Mouse (Mus musculus) ovary, adult 18-20 months (tissue): Measurements from ENCODE around the gene Thumpd3.
A peak's percentile ranks its signal among the peaks of the same experiment; 100 is the strongest.

ENCODE experiments used
- DNase-seq: peaks from one replicate; pipeline ENCODE4 v3.0.0; 2022; ENCODE audit warnings: low spot score, mixed read lengths

The Thumpd3 gene

DNA sequence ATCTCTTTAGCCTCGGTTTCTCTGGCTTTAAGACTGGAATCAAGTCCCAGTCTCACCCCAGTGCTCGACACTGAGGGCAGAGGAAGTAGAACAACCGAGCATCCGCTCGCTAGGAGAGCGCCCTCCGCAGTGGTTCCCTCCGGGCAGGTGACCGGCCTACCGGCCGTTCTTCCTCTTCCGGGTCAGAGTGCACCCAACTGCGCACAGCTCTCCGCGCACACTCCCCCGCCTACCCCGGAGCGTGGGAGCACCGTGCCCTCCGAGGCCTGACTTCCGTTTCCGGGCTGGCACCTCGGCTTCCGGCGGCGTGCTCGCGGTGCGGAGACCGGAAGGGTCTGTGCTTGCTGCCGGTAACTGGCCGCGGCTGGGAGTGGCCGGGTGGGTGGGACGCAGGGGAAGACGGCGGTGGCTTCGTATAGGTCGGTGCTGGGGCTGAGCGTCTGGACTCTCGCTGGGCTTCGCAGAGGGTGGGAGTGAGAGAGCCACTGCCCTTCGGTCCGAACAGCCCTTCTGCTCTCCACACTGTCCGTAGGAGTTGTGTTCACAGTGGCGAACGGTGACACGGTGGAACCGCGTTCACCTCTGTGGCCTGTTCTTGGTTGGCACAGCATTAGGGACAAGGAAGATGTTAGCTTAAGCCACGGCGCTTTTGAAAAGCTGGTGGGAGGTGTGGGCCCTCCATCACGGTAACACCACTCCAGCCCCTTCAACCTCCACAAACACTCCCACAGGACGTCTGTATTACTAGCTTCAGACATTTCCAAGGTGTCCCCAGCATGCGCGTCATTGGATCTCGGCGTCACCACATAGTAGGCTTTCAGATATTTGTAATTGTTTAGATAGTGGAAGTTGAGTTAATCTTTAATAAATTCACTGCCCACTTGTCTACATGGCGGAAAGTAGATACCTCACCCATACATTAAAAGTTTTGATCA lies at the start of gene Thumpd3:
Gene Thumpd3 (plus strand): TSS at position 185 of the 935 bp plus-strand sequence.
- peak; percentile 93 for DNase-seq

GRCm38 (mm10) chr6:112999199-112999598 lies 46.8 kb upstream of the Thumpd3 start:
- DNase-seq, result no peak

GRCm38 (mm10) chr6:113000666-113001287 lies 45.2 kb upstream of the Thumpd3 start:
- peak; percentile 78 for DNase-seq

GRCm38 (mm10) chr6:113001719-113002118 lies 44.3 kb upstream of the Thumpd3 start:
- DNase-seq, result no peak

DNA sequence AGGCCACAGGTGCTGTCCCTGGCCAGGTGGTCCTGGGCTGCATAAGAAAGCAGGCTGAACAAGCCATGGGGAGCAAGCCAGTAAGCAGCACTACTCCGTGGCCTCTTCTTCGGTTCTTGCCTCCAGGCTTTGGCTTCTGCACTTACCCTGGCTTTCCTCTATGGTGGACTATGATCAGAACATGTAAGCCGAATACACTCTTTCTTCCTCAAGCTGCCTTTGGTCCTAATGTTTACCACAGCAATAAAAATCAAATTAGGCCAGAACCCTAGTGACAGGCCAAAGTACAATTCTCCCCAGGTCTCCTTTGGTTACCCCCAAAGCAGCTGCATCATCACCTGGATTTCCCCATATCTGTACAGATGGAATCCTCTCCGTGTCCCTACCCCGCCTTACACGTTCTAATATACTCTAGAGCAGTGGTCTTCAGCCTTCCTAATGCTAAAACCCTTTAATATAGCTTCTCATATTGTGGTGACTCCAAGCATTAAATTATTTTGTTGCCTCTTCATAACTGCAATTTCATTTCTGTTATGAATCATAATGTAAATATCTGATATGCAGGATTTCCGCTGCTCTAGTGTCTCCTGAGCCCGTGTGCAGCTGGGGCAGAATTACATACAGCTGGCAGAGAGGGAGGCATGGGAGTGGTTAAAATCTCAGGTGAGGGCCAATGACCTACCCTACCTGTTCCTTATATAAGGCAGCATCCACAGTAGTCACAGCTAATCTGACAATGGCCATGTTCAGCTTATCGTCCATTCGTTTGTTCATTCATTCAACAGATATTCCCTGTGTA lies 42.5 kb upstream of the Thumpd3 start:
- no peak for DNase-seq

GRCm38 (mm10) chr6:113006833-113007232 lies 39.2 kb upstream of the Thumpd3 start:
- no peak for DNase-seq

DNA sequence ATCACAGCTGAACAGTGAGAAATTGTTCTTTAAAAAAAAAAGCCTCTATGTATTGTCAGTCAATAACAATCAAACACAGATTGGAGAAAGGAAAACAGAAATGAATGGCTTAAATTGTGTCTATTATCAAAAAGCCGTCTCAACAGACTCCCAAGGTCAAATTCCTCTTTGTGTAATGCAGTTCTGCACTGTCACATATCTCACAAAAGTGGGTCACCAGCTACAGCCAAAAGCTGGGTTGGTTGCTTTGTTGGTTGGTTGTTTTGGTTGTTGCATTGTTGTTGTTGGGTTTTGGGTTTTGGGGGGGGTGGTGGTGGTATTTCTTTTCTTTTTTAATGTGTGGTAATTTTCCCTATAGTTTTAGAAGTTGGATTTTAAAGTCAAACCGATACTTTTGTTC lies 34.1 kb upstream of the Thumpd3 start:
- DNase-seq, result no peak

GRCm38 (mm10) chr6:113012495-113012941 lies 33.5 kb upstream of the Thumpd3 start:
- DNase-seq, result peak; percentile 54

GRCm38 (mm10) chr6:113013550-113013949 lies 32.5 kb upstream of the Thumpd3 start:
- no peak for DNase-seq

DNA sequence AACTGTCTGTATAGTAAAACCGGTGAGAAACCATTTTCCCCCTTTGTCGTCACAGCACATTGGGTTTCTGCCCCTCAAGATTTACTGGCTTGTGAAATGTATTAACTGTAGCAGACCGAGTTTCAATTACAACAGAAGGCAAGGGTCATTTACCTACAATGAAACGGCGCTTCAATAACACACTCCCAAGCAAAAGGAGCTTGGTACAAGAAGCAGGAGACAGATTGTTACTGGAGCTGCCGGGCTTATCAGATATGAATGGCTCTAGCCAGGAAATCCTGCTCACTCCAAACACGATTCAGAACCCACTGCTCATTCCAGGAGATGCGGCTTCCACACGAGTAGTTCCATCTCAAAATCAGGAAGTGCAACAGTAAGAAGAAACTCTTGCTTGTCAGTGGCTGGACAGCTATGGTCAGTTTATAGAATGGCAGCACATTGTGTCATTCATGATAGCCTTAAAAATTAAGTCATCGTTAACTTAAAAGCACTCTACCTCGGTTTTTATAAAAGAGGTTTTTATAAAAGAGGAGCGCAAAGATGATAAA lies 28.5 kb upstream of the Thumpd3 start:
- DNase-seq, result no peak

GRCm38 (mm10) chr6:113018139-113018538 lies 27.9 kb upstream of the Thumpd3 start:
- no peak for DNase-seq

- no peak for DNase-seq
These were observed 21.2 kb upstream of the Thumpd3 start for GRCm38 (mm10) chr6:113024866-113025265.

- no peak for DNase-seq
These were observed 20.3 kb upstream of the Thumpd3 start for GRCm38 (mm10) chr6:113025774-113026173.

DNA sequence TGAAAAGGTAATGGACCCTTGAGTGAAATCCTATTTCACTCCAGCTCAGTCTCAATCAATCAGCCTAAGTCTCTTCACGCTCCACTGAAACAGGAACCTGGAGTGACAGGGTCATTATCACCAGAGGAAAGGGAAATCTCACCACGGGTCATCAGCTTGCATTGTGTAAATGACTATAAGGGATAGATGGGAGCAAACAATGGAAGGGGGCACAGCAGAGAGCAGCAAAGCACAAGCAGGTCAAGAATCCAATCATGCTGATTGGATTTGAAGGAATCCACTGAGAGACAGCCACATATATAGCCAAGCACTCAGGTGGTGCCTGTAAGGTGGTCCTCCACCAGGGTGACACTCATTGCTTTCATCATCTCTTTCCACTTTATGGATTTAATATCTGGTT lies 18.6 kb upstream of the Thumpd3 start:
- DNase-seq, result no peak

- DNase-seq, result no peak
These were observed 17.0 kb upstream of the Thumpd3 start for GRCm38 (mm10) chr6:113029006-113029405.

- no peak for DNase-seq
These were observed 15.5 kb upstream of the Thumpd3 start for GRCm38 (mm10) chr6:113030553-113030952.

DNA sequence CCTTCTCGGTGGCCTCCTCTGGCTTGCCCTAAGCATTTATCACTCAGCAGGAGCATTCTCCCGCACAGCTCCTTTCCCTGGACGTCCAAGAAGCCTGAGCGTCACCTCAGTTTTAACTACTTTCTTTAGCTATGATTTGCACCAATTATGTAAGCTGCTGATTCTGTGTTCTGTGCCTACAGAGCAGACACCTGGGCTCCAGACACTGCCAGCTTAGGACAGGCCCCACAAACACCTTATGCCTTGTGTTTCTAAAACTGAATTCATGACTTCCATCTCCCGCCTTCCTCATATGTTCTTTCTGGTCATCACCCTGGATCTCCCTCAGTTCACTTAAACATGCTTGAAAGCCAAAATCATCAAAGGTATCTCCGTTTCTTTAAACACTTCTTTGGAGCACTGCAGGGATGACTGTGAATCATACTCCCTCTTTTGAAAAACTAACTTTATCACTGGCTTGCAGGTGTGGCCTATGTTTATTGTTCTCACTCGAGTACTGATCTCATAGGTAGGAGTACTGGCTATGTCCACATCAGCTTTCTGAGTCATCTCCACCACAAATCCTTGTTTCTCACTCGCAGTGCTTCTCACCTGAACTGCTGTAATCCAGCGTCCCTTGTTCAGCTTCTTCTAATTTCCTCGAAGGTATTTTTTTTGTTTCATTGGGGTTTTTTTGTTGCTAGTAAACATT lies 14.9 kb upstream of the Thumpd3 start:
- DNase-seq, result no peak

DNA sequence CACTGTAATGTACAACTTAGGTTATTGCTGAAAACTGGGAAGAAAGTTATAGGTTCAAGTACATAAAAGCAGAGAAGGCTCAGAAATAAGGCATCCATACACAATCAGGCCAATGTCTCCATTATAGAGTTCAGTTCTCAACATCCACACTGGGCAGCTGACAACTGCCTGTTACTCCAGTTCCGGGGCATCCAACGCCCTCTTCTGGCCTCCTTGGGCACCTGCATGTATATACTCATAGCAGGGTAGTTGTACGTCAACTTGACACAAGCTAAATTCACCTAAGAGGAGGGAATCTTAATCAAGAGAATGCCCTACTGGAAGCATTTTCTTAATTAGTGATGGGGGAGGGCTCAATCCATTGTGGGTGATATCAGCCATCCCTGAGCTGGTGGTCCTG lies 13.9 kb upstream of the Thumpd3 start:
- no peak for DNase-seq

DNA sequence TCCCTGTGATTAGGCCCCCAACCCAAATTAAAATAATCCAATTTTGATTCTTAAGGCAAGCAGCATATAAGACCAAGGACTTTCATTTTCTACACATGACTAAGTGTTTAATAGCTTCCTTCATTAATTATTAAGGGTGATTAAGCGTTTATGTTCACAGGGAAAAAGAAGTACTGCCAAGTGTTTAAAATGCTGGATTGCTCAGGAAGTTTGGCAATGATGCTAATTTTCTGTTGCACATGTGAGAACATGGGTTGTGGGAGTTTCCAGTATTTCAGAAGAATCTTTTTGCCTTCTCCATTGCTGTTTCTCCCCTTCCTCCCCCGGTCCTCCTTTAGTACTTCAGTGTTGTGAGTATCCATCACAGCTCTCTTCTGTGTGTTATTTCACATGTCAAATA lies 12.8 kb upstream of the Thumpd3 start:
- no peak for DNase-seq

DNA sequence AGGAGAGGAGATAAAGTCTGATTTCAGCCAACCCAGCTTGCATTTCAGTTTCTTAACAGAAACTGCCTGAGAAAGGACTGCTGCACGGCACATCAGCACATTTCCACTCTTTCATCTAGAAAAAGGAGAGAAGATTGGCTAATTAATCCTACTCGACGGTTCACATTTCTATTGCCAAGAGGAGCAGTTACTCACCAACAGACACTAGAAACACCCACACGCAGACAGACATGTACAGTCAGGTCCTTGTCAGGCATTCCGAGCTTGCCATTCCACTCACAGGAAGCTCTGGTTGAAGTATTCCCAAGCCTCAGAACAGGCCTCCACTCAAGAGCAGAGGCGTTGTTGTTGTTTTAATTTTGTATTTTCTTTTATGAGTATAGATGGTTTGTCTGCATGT lies 11.6 kb upstream of the Thumpd3 start:
- DNase-seq, result no peak

GRCm38 (mm10) chr6:113036463-113037175 lies 9.4 kb upstream of the Thumpd3 start:
- DNase-seq, result no peak
